Mouse (Mus musculus) thymus, postnatal 0 days (tissue): ENCODE data around the gene Zfand3. TPM values are rescaled to one million over a fixed set of nuclear protein-coding genes. Genes with fewer than 3 reads are reported as not detected.

Experiments used
- DNase-seq: peaks from one replicate; pipeline ENCODE4 v3.0.0-alpha.2; 2015; ENCODE audit warnings: low spot score
- polyA plus RNA-seq: library from polyadenylated mRNA; unstranded; fragments of >200 nt; fragmentation: Nextera tagmentation; extraction: Ambion mirVana; gene quantifications from 2 replicates; pipeline ENCODE4 v1.2.1, GENCODE M21; 2015

Zfand3 gene
- polyA plus RNA-seq, 1 experiment from 2014 or later: 35.0 TPM

GRCm38 (mm10) chr17:30222361-30222760 is 217.8 kb downstream of the Zfand3 start:
- DNase-seq: no peak

- DNase-seq: no peak
These were observed 218.3 kb downstream of the Zfand3 start for GRCm38 (mm10) chr17:30222837-30223236.

GRCm38 (mm10) chr17:30225030-30225740 is 220.7 kb downstream of the Zfand3 start:
- DNase-seq: no peak

- no peak for DNase-seq
These were observed 224.1 kb downstream of the Zfand3 start for GRCm38 (mm10) chr17:30228439-30229215.

- no peak for DNase-seq
These were observed 225.9 kb downstream of the Zfand3 start for GRCm38 (mm10) chr17:30230428-30230827.

- no peak for DNase-seq
These were observed 226.9 kb downstream of the Zfand3 start for GRCm38 (mm10) chr17:30231483-30231882.

- DNase-seq: no peak
These were observed 228.2 kb downstream of the Zfand3 start for GRCm38 (mm10) chr17:30232698-30233097.

GRCm38 (mm10) chr17:30235380-30235779 is 230.8 kb downstream of the Zfand3 start:
- no peak for DNase-seq

- DNase-seq: no peak
These were observed 232.1 kb downstream of the Zfand3 start for GRCm38 (mm10) chr17:30236611-30237010.

GRCm38 (mm10) chr17:30237600-30237999 is 233.1 kb downstream of the Zfand3 start:
- DNase-seq: no peak

GRCm38 (mm10) chr17:30239458-30239857 is 234.9 kb downstream of the Zfand3 start:
- no peak for DNase-seq

- DNase-seq: no peak
These were observed 236.1 kb downstream of the Zfand3 start for GRCm38 (mm10) chr17:30240659-30241058.

- no peak for DNase-seq
These were observed 236.5 kb downstream of the Zfand3 start for GRCm38 (mm10) chr17:30241061-30241460.

GRCm38 (mm10) chr17:30241720-30242322 is 237.3 kb downstream of the Zfand3 start:
- DNase-seq: no peak

GRCm38 (mm10) chr17:30242647-30243046 is 238.1 kb downstream of the Zfand3 start:
- no peak for DNase-seq

GRCm38 (mm10) chr17:30243540-30243939 is 239.0 kb downstream of the Zfand3 start:
- DNase-seq: no peak

GRCm38 (mm10) chr17:30244651-30245307 is 240.2 kb downstream of the Zfand3 start:
- DNase-seq: no peak

GRCm38 (mm10) chr17:30245308-30245706 is 240.8 kb downstream of the Zfand3 start:
- DNase-seq: no peak

GRCm38 (mm10) chr17:30253028-30253427 is 248.5 kb downstream of the Zfand3 start:
- no peak for DNase-seq

GRCm38 (mm10) chr17:30253924-30254323 is 249.4 kb downstream of the Zfand3 start:
- DNase-seq: no peak

- DNase-seq: no peak
These were observed 251.5 kb downstream of the Zfand3 start for GRCm38 (mm10) chr17:30255928-30256560.
